Mouse (Mus musculus) frontal cortex, postnatal 14 days (tissue): ENCODE data around the gene Gp1bb.

ENCODE experiments used
- DNase-seq, 2 experiments: peaks; one replicate each; pipeline ENCODE4 v3.0.0; 2022; ENCODE audit warnings: low spot score in 2 of 2

Gene Gp1bb

GRCm38 (mm10) chr16:18628206-18628947 is 6.2 kb upstream of the Gp1bb start:
- DNase-seq: peak in 1 of 2 experiments; percentile 18

GRCm38 (mm10) chr16:18627163-18627562 is 5.0 kb upstream of the Gp1bb start:
- DNase-seq: no peak

- DNase-seq: peak; percentile 71 to 75
Measured at GRCm38 (mm10) chr16:18626376-18626878, 4.2 kb upstream of the Gp1bb start, which contains the start of gene Gm49601. TSS of gene Gm49601 (minus strand) at chr16:18626427.

- peak; percentile 69 to 73 for DNase-seq
Measured at GRCm38 (mm10) chr16:18625791-18626311, 3.6 kb upstream of the Gp1bb start.

GRCm38 (mm10) chr16:18625097-18625496 is 2.9 kb upstream of the Gp1bb start:
- DNase-seq: no peak

GRCm38 (mm10) chr16:18624641-18625040 is 2.4 kb upstream of the Gp1bb start:
- DNase-seq: no peak

- DNase-seq: no peak
Measured at GRCm38 (mm10) chr16:18623751-18624540, 1.7 kb upstream of the Gp1bb start.

- DNase-seq: peak in 1 of 2 experiments; percentile 29
Measured at GRCm38 (mm10) chr16:18622916-18623750, 930 bp upstream of the Gp1bb start.

GRCm38 (mm10) chr16:18621362-18622001 is 721 bp downstream of the Gp1bb start:
- peak; percentile 35 to 49 for DNase-seq

GRCm38 (mm10) chr16:18620601-18621361 is 1.4 kb downstream of the Gp1bb start:
- peak; percentile 30 to 32 for DNase-seq

GRCm38 (mm10) chr16:18620201-18620600 is 2.0 kb downstream of the Gp1bb start:
- DNase-seq: no peak

- DNase-seq: no peak
Measured at GRCm38 (mm10) chr16:18619110-18619509, 3.1 kb downstream of the Gp1bb start.

GRCm38 (mm10) chr16:18618297-18618696 is 3.9 kb downstream of the Gp1bb start:
- DNase-seq: no peak

GRCm38 (mm10) chr16:18617370-18618065 is 4.7 kb downstream of the Gp1bb start:
- DNase-seq: peak; percentile 76 to 91

- no peak for DNase-seq
Measured at GRCm38 (mm10) chr16:18613301-18613700, 8.9 kb downstream of the Gp1bb start.

GRCm38 (mm10) chr16:18611752-18612151 is 10.5 kb downstream of the Gp1bb start:
- DNase-seq: no peak

GRCm38 (mm10) chr16:18609099-18609498 is 13.1 kb downstream of the Gp1bb start:
- DNase-seq: no peak

- no peak for DNase-seq
Measured at GRCm38 (mm10) chr16:18608226-18608625, 14.0 kb downstream of the Gp1bb start.

GRCm38 (mm10) chr16:18605705-18606104 is 16.5 kb downstream of the Gp1bb start:
- DNase-seq: no peak

- DNase-seq: no peak
Measured at GRCm38 (mm10) chr16:18604267-18604701, 17.9 kb downstream of the Gp1bb start.
